Mouse (Mus musculus) ES-Bruce4 (cell line): Measurements from ENCODE around the gene Tbc1d22a.

Source experiments
- CTCF ChIP-seq: IDR thresholded peaks from one replicate; pipeline ENCODE4 v1.8.1; 2011; ENCODE audit warnings: low read depth, low read length
- EP300 ChIP-seq: IDR thresholded peaks from 2 replicates; pipeline ENCODE4 v1.6.1; 2011; ENCODE audit warnings: low read depth, low read length; ENCODE audit not compliant: insufficient read depth
- POLR2A ChIP-seq: IDR thresholded peaks from one replicate; pipeline ENCODE4 v1.8.1; 2011; ENCODE audit warnings: low read length; ENCODE audit not compliant: insufficient read depth

DNA sequence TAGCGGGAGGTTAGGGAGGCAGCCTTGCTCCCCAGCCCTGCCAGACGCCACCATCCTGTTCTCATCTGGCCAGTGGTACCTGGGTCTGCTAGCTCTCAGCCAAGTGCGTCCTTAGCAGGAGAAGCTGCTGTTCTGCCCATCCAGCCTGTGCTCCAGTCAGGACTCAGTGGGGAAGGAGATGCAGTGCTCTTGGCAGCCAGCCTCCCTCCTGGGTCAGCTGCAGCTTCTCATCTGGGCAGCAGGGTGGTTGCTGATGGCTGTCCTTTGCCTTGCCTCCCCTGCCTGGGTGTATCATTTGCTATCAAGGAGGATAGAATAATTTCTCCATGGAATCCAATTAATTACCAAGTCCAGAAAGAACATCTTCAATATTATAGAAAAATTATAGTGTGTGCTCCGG is 152.5 kb downstream of the Tbc1d22a start:
- no peak for TF ChIP-seq POLR2A
- TF ChIP-seq EP300: no peak
- TF ChIP-seq CTCF: no peak
